Mouse (Mus musculus) cerebellum, adult 11-12 months (tissue): ENCODE data around the gene Adcy9.

Source experiments
- DNase-seq: peaks from one replicate; pipeline ENCODE4 v3.0.0; 2022

Gene Adcy9

DNA sequence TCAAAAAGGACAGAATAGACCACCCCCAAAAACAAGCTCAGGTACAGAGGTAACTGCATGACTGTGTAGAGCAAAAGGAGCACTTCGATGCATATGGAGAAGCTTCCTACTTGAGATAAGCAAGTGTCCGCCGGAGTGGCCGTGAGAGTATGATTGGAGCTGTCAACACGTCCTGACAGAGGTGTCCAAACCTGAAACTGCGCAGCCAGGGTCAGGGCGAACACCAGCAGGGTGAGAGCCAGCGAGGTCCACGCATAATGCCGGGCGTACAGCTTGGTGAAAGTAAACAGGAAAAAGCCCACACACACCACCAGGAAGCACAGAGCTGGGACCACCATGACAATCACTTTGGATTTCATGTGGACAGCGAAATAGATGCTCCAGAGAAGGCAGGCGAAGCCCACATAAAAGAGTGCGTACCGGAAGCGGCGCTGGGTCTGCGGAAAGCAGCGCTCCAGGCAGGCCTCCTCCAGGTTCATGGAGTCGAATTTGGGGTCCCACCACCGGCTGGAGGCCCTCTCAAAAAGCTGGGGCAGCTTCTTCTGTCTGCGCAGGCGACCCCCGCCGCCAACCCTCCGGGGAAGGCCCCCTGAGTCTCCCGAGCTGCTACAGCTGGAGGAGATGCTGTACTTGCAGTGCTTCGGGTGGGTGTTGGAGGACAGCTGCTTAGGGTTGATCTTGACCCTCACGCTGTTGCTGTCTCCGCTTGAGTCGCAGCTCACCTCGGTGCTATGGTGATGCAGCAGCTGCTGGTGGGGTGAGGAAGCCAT lies 1.3 kb downstream of the Adcy9 start:
- no peak for DNase-seq

DNA sequence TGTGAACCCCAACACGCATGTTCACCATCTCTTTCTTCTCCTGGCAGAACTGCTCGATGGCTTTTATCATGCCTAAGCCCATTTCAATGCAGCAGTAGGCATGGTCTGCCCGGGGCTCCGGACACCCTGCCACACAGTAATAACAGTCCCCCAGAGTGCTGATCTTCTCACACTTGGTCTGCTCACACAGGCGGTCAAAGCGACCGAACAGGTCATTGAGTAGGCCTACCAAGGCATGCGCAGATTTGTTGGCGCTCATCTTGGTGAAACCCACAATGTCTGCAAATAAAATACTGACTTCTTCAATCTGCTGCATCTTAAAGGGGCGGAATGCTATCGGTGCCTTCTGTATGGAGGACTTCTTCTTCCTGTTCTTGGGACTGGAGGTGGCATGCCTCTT lies 2.2 kb downstream of the Adcy9 start:
- no peak for DNase-seq

DNA sequence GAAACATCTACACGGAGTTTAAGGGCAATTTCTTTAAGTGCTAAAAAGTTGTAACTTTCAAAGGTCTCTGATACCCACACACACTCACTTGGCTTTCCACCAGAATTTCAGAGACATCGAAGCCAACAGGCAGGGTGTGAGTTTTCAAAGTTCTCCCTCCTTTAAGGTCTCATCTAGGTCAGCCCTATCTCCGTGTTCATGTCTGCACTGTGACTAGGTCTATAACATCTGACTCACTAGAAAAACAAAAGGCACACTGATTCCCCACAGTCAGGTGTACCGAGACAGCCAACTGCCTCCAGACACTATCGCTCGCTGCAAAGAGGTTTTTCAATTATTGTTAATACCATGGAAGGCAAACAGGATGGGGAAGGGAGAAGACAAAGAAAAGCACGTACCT lies 2.8 kb downstream of the Adcy9 start:
- DNase-seq, result no peak

DNA sequence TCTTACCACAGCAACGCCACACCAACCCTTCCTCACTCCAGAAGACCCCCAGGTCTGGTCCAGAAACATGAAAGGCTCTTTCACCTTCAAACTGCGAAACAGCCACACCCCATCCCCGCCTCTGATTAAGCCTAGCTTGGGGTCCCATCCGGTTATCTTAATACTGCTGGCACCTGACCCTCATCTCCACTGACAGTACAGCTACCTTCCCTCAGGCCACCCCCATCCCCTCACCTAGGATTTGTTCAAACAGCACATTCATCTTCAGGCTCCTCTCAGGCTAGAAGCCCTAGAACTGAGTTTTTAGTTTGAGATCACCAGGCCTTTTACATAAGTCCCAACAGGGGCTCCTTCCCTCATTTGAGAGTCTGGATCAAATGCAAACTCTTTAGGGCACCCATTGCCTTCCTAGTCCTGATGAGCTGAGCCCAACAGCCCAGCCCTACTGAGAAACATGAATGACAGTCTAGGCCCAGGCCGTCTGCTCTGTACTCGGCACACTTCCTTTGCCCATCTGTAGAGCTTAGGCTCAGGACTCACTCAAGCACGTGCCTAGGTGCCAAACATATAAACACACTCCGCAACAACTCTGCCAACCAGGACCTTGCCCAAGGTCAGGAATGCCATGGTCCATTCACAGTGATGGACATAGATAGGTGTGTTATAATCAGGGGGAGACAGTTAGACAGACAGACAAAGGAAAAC lies 5.3 kb downstream of the Adcy9 start:
- no peak for DNase-seq

DNA sequence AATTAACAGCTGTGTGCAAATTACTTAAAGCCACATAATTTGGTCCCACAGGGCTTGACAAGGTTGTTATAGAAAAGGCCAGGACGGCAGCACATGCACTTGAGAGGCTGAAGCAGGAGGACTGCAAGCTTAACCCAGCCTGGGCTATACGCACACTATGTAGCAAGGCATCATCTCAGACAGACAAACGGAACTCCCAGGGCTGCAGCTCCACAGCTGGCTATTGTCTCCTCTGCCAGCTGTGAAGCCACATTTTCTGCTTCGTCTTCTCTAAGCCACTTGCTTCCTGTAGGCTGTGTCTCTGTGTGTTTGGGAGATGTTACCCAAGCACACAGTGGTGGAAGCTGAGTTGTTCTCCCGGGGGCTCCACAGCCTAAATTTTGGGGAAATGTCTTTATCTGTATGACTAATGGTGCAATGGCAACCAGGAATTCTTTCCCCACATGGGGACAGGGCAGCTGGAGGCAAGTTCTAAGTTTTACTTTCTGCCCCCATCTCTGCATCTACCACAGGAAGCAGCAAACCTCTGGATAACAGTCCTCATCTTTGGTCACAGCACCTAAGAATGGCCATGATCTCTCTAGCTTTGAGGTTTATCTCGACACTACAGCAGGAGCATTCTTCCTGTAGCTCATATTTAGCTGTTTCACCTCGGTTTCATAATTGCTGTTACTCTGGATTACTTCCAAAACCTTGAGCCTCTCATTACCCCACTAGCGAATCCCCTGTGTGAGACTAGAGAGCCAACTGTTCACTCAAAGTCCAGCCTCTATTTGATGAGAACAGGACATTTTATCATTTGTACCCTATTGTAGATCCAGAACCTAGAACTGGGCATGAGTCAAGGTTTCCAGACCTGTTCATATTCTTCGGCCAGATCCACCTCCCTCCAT lies 6.1 kb downstream of the Adcy9 start:
- DNase-seq, result no peak

DNA sequence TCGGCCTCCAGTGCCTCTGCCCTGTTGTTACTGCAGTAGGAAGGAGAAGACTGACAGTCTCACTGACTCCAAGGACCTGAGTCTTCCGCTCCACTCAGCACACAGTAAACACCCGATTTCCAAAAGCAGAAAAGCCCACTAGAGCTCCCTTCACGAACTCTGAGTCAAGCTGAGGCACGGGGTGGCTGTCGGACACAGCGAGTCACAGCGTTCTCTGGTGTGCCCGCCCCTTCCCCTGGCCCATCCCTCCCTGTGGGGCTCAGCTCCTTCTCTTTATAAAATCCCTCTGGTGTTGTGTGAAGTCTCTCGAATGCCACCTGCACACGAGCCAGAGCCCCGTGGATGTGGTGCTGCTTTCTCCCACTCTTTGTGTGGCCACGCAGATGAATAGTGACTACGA lies 7.0 kb downstream of the Adcy9 start:
- no peak for DNase-seq

DNA sequence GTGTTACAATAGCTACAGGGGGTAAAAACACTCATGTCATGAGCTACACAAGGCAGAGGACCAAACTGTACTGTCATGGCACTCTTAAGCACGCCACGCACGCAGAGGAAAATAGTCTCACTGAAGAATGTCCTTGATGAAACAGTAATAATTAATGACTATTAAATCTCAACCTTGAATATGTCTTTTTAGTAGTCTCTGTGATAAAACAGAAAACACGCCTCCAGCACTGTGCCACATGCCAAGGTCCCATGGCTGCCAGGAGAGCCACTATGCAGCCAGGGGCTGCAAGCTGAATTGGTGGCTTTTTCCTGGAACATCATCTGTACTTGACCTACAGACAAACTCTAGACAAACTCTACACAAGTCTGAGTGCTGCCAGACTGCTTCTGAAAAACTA lies 8.0 kb downstream of the Adcy9 start:
- no peak for DNase-seq

DNA sequence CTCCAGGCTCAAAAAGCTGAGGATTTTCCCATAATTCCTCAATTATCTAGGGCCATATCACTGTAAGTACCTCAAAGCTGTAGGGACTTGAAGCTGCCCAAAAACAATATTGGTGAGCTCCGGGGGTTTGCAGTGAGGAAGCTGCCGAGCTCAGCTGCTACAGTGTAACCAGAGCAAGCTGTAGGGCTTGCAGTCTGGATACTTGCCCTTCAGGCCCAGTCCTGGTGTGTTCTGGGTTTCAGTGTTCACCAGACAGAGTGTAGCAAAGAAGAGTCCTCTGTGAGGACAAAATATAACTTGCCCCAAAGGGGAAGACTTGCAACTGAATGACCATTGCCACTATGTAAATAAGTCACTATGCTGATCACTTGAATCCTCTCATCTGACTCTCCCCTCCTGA lies 9.0 kb downstream of the Adcy9 start:
- DNase-seq, result no peak

DNA sequence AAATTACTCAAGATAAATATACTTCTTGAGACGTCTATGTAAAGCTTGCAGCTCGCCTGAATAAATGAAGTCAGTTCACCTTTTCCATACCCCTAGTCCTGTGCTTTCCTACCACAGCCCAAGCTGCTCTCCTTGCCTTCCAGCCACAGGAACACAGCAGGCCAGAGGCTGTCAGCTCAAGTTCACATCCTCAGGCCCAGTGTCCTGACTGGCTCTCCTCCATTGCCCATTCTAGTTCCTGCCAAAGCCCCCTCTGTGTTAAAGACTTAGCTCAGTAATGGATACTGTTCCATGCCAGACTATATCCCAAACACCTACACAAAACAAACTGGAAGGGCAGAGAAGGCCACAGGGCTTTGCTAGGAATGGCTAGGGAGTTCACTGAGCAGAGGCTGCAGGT lies 12.8 kb downstream of the Adcy9 start:
- DNase-seq, result no peak

DNA sequence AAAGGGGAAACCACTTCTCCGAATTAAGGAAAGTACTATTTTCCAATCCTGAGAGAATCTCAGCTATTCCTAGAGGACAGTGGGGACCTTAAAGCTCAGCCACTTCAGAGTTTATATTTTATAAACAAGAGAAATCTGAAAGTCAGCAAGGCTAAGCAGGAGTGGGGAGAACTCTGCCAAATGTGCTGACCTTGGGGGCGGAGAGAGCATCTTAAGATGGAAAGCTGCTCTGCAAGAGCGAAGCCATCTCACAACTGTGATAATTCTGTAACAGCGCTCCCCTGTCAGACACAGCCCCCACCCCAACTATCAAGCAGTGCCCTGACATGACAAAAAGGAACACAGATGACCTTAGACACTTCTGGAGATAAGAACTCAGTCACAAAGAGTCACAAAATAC lies 13.6 kb downstream of the Adcy9 start:
- DNase-seq, result no peak

DNA sequence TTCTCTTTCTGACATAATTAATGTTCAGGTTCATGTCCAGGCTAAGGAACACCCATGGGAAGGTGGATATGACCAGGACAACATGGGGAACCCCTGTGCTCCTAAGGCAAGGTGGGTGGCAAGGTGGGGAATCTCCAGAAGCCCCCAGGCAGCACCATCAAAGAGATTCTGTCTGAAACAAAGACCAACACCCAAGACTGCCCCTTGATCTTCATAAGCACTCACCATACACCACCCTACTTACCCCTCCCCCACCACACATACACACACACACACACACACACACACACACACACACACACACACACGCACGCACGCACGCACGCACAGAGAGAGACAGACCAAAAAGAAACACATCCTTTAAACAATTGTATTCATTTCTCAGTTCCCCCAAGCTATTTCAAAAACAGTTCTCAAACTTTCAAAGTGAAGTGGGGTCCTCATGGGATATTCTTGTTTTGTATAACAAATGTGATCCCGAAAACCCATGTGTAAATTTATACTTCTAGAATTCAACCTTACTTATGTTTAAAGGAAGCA lies 14.2 kb downstream of the Adcy9 start:
- no peak for DNase-seq

DNA sequence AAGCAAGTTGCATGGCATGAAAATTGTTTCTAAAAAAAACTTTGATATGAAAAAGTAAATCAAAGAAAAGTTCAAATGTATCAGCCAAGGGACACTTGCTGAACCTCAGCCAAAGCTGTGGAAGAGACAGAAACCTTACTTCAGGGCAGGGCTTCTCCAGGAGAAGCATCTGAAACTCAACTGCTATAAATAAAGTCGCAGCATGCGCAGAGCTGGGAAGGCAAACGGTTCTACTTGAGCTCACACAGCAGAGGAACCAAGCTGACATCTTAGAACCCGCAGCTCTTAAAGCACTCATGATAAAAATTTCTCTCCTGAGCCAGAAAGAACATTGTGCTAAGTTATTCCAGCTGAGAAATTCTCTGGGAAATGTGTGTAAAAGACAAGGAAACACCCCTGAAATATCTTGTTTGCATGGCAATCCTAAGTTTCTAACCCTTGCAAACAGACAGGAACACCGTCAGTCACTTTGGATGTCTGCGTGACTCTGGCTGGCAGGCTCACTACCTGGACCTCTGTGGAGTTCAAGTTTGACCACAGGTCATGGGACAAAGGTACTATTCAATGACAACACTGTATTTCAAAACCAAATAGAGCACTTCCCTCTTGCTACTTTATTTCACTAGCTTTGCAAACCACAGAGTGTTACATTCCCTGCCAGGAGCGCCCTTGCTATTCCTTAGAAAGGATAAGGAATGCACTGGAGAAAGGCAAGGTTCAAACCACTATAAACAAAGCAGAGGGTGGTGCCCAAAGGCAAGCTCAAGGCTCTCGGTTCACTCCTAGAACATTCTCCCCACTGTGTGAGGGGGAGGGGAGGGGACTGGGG lies 15.2 kb downstream of the Adcy9 start:
- DNase-seq, result no peak

DNA sequence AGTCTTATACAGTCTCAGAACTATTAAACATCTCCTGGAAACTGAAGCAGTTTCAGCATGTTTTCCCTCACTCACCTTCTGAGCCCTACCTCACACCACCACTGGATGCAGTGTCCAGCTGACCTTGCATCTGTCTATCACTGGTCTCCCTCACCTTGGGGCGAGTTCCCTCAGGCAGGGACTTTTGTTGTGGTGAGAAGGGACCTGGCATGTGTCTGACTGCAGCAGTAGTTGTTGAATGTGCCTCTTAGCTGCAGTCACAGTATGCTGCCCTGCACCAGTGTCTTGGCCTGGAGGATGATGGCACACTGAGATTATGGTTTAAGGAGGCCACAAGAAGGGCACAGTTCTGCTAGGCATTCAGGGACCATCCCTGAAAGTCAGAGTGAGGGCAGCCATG lies 19.2 kb downstream of the Adcy9 start:
- DNase-seq, result no peak

DNA sequence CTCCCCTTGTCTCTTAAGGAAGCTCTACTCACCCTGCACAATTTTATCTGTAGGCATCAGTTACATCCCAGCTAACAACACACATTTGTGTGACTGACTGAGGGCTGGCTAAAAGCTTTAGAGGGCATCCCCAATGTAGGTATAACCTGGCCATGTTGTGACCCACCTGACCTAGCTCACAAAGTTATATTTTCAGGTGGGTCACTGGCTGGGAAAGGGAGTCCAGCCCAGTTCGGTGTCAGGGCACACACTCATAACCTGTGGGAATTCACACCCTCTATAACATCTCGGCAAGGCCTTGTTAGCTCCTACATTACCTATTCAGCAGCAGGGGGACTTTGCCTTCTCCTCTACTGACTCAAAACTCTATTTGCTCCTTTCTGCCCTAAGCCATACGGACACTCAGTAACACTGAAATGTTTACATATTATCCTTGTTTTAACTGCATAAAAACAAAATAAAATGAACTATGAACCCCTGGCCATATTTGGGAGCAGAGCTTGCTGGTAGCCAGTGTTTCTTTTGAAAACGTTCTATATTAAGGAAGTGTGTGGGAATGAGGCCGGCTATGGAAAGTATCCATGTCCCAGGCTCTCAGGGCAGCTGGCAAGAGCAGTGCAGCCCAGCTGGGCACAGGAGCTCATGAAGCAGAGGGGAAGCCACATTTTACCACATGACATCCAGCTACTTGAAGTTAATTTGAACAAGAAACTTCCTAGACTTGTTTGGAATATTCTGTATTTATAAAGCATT lies 20.7 kb downstream of the Adcy9 start:
- no peak for DNase-seq

DNA sequence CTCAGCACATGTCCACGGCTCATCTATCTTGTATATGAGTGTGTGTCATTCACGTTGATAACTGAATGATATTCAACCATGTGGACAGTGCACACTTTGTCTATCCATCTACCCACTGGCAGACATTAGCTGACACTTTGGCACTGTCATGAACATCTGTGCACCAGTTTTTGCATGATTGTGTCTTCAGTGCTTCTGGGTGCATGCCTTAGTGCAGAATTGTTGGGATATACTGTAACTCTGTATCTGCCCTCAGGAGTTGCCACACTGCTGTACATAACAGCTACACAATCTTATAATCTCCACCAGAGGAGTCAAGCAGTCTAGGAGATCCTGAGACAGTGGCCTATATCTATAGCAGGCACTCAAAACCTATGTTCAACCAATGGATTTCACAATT lies 21.5 kb downstream of the Adcy9 start:
- no peak for DNase-seq

DNA sequence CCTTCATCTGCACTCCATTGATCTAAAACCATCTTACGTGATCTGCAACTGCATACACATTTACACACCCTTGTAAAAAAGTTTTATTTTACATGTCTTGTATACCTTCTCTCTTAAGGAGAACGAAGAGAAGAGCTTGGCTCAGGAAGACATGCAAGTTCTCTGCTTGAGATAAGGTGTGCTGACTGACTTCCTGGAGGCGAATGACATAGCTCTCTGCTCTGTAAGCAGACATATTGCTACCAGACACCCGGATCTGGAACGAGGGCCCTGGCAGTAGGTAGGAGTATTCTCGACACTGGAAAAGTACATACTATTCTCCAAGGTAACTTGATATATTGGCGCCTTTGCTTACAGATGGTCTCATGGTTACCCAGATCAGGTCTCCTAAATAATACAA lies 22.7 kb downstream of the Adcy9 start:
- DNase-seq, result no peak

DNA sequence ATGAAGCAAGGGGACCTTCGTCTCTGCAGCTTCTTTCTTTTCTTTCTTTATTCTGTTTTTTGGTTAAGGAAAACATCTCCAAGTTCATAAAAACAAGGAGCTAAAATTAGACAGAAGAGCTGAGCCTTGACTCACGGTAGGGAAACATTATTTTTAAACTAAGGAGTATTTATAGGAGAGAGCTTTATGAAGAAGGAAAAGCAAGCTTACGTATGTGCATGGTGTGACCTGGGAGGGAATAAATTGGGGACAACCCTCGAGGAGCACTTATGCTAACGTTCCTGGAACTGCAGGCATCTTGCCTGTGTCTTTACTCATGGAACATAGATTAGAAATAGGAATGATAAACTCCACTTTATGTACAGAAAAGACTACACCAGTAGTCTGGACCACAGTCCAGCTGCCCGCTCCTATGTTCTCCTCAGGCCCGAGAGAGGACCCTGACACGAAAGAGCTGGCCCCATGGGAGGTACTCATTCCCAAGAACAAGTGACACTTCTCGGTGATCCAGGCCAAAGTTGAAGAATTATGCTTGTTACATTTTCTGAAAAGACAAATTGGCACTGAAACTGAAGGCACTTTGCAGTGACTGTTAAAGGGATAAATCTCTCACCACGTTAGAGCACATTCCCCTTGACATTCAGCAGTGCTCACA lies 24.5 kb downstream of the Adcy9 start:
- DNase-seq, result no peak

DNA sequence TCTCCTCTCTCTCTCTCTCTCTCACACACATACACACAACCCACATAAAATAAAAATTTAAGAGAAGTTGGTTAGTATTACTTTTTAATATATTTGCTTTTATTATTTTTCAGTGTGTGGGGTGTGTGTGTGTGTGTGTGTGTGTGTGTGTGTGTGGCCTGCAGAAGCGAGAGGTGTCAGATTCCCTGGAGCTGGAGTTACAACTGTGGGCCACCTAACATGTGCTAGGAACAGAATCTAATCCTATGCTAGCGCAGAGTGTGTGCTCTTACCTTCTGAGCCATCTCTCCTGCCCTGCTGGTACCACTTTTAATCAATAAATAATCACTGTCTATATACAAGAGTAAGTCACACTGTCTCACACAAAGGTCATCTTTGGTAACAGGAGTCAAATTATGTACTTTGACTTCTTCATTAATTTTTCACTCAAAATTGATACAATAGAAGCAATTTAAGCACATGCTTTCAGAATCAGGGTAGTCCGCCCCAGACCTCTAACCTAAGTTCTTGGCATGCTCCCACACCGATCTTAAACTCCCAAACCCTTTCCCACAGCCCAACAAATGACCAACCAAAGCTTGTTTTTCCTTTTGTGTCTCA lies 25.2 kb downstream of the Adcy9 start:
- no peak for DNase-seq

DNA sequence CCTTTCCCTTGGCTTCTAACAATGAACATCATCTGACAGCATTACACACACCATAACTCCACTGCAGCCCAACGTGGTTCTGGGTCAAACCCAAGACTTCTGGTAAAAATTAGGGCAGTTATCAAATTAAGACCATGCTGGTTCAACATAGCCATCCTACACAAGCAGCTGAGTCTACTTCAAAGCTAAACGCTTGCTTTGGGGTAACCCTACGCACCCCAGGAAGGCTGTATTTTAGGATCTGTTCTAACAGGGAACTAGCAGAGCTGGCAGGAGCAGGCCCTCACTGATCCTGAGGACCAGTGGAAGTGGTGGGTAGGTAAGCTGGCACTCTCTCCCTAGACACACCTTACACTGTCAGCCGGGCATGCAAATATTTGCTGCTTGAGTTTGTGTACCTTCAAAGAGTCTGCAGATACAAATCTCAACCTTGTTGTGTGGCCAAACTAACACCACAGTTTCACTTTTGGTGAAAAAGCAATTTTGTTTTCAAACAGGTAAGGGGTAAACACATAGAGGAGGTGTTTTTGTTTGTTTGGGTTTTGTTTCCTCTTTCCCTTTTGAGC lies 36.7 kb downstream of the Adcy9 start:
- DNase-seq, result no peak

DNA sequence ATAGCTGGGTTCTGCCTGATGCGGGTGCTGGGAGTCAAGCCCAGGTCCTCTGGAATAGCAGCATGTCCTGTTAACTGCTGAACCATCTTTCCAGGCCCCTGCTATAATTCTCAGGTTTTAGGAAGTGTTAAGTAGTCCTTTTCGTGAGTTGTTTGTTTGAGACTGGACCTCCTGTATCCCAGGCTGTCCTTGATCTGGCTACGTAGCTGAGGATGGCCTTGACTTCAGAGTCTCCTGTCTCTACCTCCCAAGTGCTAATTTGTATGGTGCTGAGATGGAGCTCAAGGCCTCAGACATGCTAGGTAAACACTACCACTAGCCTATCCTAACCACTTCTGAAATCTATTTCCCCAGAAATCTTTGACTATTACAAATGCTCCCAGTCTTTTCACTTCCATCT lies 37.9 kb downstream of the Adcy9 start:
- no peak for DNase-seq
